Mouse (Mus musculus): Measurements from ENCODE around the gene Akap6.

DNA sequence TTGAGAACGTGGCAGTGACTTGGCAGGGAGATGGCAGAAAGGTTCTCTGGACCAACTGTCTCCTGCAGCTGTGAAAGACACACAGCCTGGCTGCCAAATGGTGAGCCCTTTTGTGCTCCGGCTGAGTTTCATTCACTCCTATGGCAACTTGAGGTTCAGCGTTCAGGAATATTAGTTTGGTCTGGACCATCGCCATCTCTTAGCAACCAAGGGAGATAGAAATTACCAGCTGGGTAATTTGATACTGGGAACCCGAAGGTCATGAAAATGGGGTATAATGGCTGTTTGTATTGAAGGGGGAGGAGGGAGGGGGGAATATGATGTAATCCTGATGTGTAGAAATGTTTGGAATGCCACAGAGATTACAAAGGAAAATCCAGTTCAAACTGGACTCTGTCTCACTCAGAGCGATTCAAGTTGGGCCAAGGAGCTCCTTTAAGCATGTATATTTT is 136.1 kb downstream of the Akap6 start:
- TF ChIP-seq ZC3H11A (IDR thresholded peaks at IDR 0.05; ENCODE audit: borderline replicate concordance, low read depth, low read length) (no peak), MAFK (IDR thresholded peaks at IDR 0.05; ENCODE audit: insufficient read depth, low read depth, low read length) (no peak)
